Mouse (Mus musculus) stomach, embryonic 16.5 days (tissue): ENCODE results near the gene Tmem198. TPM values are rescaled to one million over a fixed set of nuclear protein-coding genes. Genes with fewer than 3 reads are reported as not detected.

Experiments used
- ATAC-seq: fragments of 200-750 bp; cut with Nextera tagmentation; 2 replicates; pipeline ENCODE4 v1.8.0; 2017; ENCODE audit warnings: moderate number of reproducible peaks, moderate TSS enrichment; ENCODE audit not compliant: insufficient read depth, low FRiP score
- H3K27ac ChIP-seq: fragments of 300-500 bp; sonication (generic); 2 replicates; pipeline ENCODE4 v1.5.1; 2014; ENCODE audit warnings: low read length
- H3K27me3 ChIP-seq: fragments of 300-500 bp; sonication (generic); 2 replicates; pipeline ENCODE4 v1.6.1; 2014; ENCODE audit warnings: low read length, control low read depth, mixed read lengths; ENCODE audit not compliant: control insufficient read depth, insufficient read depth
- H3K36me3 ChIP-seq: fragments of 300-500 bp; sonication (generic); 2 replicates; pipeline ENCODE4 v1.6.1; 2014; ENCODE audit warnings: low read length; ENCODE audit not compliant: control insufficient read depth, insufficient read depth
- H3K4me1 ChIP-seq: fragments of 300-500 bp; sonication (generic); 2 replicates; pipeline ENCODE4 v1.6.1; 2014; ENCODE audit warnings: low read length, control low read depth, mixed read lengths; ENCODE audit not compliant: control insufficient read depth, insufficient read depth
- H3K4me2 ChIP-seq: fragments of 300-500 bp; sonication (generic); 2 replicates; pipeline ENCODE4 v1.6.1; 2014; ENCODE audit warnings: low read depth, low read length, mixed read lengths
- H3K4me3 ChIP-seq: fragments of 300-500 bp; sonication (generic); replicated peaks from 2 replicates; pipeline ENCODE4 v1.5.1; 2014; ENCODE audit warnings: mild to moderate bottlenecking, low read length
- H3K9ac ChIP-seq: fragments of 300-500 bp; sonication (generic); 2 replicates; pipeline ENCODE4 v1.6.1; 2014; ENCODE audit warnings: low read length
- H3K9me3 ChIP-seq: fragments of 300-500 bp; sonication (generic); replicated peaks from 2 replicates; pipeline ENCODE4 v1.6.1; 2016; ENCODE audit warnings: low read length, control low read depth; ENCODE audit not compliant: control insufficient read depth
- WGBS: fragments of 180-500 bp; shearing (Covaris S2); extraction: QIAGEN DNeasy Blood & Tissue Kit; methylation state at CpG from one replicate; pipeline ENCODE4 v1.1.7; 2014; 5-methylcytosine and 5-hydroxymethylcytosine counted together
- polyA plus RNA-seq: library from polyadenylated mRNA; unstranded; fragments of >200 nt; fragmentation: Nextera tagmentation; extraction: Ambion mirVana; gene quantifications from 2 replicates; pipeline ENCODE4 v1.2.1, GENCODE M21; 2015

Tmem198 gene
- polyA plus RNA-seq, 1 experiment from 2014 or later: 2.1 TPM

DNA sequence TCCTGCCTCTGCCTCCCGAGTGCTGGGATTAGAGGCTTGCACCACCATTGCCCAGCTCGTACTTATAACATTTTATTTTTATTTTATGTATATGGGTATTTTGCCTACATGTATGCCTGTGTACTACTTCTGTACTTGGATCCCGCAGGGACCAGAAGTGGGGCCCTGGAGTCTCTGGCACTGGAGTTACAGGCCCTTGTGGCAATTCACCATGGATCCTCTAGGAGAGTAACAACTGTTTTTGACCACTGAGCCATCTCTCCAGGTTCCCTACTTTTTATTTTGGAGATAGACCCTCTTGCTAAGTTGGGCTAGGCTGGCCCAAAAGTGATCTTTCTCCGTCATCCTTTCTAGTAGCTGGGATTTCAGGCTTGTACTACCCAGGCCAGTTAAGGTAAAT, 39.1 kb downstream of the Tmem198 start:
- no peak for ATAC-seq
- Histone ChIP-seq H3K9me3 (no peaks in the 10 kb centered on the region), H3K27ac (peak overlapping the region; percentile 72), H3K4me1 (peaks cover 18% of the 10 kb centered on the region), H3K27me3 (no peaks in the 10 kb centered on the region), H3K4me3 (no peak overlapping the region), H3K4me2 (no peak overlapping the region), H3K36me3 (no peaks in the 10 kb centered on the region), H3K9ac (no peak overlapping the region)
- 94% methylated on average over 4 of the region's 4 CpGs for WGBS

DNA sequence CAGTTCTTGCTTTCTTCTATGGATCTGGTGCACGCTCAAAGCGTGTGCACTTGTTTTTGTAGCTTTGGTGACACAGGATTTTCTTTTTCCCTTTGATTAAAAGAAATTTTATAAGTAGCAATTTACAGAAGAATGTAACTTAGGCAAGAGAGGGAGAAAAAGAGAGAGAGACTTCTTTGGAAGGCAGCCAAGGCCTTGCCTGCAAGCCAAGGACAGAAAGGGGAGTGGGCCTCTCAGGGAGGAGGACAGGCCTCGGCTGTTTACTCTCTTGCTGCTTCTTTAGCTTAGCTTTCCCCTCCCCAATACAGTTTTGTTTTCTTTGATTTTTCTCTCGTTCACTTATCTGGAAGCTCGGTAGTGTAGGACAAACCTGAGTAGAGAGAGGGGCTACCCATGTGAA, 40.2 kb downstream of the Tmem198 start:
- Histone ChIP-seq H3K9ac (no peak overlapping the region), H3K27ac (peak overlapping the region; percentile 95), H3K4me3 (no peak overlapping the region), H3K36me3 (no peaks in the 10 kb centered on the region), H3K9me3 (no peaks in the 10 kb centered on the region), H3K4me2 (no peak overlapping the region), H3K27me3 (no peaks in the 10 kb centered on the region), H3K4me1 (peaks cover 18% of the 10 kb centered on the region)
- 26% methylated on average over 5 of the region's 5 CpGs for WGBS
- ATAC-seq: no peak

DNA sequence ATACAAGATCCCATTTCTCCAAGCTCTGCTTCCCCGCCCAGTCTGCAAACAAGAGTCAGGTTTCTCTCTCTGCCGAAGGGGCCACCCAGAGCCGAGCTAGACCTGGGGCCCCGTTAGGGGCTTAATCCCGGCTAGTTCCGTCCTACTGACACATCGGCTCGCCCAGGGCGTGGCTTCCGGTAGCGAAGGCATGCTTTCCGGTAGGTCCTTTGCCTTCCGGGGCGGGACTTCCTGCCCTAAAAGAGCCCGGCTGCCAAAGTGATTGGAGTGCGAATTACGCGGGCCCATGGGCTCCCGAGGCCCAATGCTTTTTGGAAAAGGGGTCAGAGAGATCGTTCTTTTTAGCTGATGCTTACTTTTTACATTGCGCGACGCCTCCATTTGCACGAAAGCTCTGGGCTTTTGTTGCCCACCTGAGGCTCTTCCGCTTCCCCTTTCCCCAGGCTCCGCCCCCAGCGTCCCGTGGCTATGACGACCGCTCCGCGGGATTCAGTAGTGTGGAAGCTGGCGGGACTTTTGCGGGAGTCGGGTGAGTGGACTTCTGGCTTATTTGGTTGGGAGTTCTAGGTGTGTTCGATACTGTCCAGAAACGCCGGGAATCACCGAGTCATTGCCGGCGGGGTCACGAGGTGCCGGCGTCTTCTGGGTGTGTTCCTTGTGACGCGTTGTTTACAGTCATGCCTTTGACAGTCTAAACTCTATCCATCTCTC, 42.1 kb downstream of the Tmem198 start, which contains the start of gene Stk11ip:
Gene Stk11ip, plus strand, starts transcription at position 209 of the 711 bp plus-strand sequence.
- Histone ChIP-seq H3K4me3 (peak within 1 kb of the TSS; percentile 74), H3K27ac (peak within 1 kb of the TSS; percentile 95), H3K9ac (peak within 1 kb of the TSS; percentile 74), H3K9me3 (no peaks in the 10 kb centered on the region), H3K4me2 (peak within 1 kb of the TSS; percentile 68), H3K27me3 (no peaks in the 10 kb centered on the region), H3K36me3 (no peaks in the 10 kb centered on the region), H3K4me1 (peaks cover 18% of the 10 kb centered on the region)
- WGBS: under 1% methylated on average over 46 of the region's 46 CpGs
- ATAC-seq: peak; percentile 97

DNA sequence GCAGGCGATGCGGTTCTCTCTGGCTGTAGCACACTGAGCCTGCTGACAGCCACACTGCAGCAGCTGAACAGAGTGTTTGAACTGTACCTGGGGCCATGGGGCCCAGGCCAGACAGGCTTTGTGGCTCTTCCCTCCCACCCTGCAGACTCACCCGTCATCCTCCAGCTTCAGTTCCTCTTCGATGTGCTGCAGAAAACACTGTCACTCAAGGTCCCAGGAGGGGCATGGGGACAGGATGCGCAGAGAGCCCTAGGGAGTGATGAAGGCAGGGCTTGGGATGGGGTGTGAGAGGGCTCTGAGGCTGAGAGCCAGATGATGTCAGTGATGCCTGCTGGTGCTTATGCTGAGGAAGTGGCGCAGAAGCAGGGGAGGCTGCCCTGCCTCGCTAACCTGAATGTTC, 45.3 kb downstream of the Tmem198 start:
- Histone ChIP-seq H3K36me3 (0 out of 2 replicates have a peak, but pooled peaks cover 7% of the 10 kb centered on the region), H3K4me1 (peaks cover 12% of the 10 kb centered on the region), H3K4me3 (no peak overlapping the region), H3K9me3 (no peaks in the 10 kb centered on the region), H3K9ac (no peak overlapping the region), H3K4me2 (no peak overlapping the region), H3K27ac (no peak overlapping the region), H3K27me3 (no peaks in the 10 kb centered on the region)
- ATAC-seq: no peak
- WGBS: 87% methylated on average over 7 of the region's 7 CpGs

DNA sequence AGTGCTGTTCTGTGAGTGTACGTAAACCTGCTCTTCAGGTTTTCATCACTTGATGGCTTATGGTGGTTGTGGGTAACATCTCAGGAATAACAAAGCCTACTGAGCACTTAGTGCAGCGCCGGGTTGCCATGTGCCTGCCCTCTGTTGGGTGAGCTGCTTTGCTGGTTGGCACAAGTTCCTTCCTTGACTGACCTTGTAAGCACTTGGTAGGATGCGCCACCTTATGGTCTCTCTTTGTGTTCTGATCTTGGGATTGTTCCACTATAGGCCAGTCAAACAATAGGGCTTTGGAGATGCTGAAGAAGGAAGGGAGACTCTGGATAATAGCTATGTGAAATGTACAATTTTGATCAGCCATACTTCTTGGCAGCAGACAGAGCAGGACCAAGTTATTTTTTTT, 51.2 kb downstream of the Tmem198 start:
- no peaks in the 10 kb centered on the region for H3K9me3 ChIP-seq
- H3K4me3 ChIP-seq: no peak overlapping the region
- H3K4me1 ChIP-seq: no peaks in the 10 kb centered on the region
- no peaks in the 10 kb centered on the region for H3K27me3 ChIP-seq
- WGBS: 72% methylated on average over 4 of the region's 4 CpGs
- no peak overlapping the region for H3K9ac ChIP-seq
- H3K4me2 ChIP-seq: no peak overlapping the region
- ATAC-seq: no peak
- H3K36me3 ChIP-seq: 0 out of 2 replicates have a peak, but pooled peaks cover 7% of the 10 kb centered on the region
- H3K27ac ChIP-seq: no peak overlapping the region

DNA sequence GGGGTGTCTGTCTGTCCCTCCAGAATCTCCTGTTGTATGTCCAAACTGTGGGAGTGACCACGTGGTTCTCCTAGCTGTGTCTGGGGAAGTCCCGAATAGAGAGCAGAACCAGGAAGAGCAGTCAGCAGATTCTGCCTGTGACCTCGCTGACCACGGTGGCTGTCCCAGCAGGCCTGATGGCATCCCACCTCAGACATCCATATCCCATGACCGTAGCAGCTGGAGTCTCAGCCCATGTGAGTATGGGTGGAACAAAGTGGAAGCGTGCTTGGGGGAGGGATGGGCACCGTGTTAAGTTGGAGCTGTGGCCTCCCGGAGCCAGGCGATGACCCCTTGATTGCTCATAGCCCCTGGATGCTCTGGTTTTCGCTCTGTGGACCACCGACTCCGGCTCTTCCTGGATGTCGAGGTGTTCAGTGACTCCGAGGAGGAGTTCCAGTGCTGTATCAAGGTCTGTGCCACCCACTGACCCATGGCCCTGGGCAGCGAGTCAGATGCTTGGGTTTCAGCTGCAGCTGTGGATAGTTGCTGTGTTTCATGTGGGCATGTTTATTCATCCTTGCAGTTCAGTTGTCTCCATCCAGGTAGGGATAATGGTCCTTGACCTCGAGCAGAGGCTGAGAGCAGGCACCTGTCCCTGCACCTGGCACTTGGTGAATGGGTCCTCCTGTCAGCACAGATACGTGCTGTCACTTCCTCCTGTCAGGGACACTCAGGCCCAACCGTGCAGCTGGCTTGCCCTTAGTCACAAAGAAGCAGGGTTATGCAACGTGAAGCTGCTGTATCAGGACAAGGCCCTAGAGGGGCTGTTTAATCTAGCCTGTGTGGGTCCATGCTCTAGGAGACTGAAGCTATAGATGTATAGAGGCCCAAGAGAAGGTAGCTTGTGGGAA, 53.2 kb downstream of the Tmem198 start:
- H3K36me3 ChIP-seq: peaks cover 10% of the 10 kb centered on the region; the same call in 1 of the 2 replicates
- no peak overlapping the region for H3K27ac ChIP-seq
- H3K27me3 ChIP-seq: no peaks in the 10 kb centered on the region
- H3K4me1 ChIP-seq: no peaks in the 10 kb centered on the region
- H3K9ac ChIP-seq: no peak overlapping the region
- no peak overlapping the region for H3K4me3 ChIP-seq
- H3K9me3 ChIP-seq: no peaks in the 10 kb centered on the region
- WGBS: 90% methylated on average over 19 of the region's 19 CpGs
- no peak overlapping the region for H3K4me2 ChIP-seq
- no peak for ATAC-seq

DNA sequence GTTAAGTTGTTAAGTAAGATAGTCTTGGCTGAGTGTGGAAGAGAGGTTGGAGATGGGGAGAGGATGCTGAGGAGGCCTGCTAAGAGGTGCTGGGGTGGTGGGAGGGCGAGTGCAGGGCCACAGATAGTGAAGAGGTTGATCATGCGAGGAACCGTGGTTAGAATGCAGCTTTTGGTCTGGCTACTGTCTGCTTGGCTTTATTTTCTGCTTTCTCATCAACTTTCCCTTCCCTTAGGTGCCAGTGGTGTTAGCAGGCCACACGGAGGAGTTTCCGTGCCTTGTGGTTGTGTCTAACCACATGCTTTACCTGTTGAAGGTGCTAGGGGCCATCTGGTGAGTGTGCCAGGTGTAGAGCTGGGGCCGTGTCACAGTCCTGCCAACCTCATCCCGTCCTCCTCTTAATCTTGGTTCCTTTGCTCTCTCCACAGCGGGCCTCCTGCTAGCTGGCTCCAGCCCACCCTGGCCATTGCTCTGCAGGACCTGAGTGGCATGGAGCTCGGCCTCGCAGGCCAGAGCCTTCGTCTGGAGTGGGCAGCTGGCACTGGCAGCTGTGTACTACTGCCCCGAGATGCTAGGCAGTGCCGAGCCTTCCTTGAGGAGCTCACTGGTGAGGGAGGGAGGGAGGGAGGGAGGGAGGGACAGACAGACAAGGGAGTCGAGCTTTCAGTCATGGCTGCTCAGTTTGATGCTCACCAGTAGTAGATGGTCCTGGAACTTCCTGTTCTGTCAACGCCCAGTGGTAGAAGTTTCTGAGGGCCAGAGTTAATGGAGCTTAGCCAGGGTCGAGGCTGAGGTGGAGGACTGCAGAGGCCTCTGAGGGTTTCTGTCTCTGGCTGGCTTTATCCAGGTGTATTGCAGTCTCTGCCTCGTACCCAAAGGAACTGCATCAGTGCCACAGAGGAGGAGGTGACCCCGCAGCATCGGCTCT, 54.3 kb downstream of the Tmem198 start:
- WGBS: 86% methylated on average over 19 of the region's 19 CpGs
- no peak for ATAC-seq
- Histone ChIP-seq H3K27me3 (no peaks in the 10 kb centered on the region), H3K9ac (no peak overlapping the region), H3K36me3 (peaks cover 7% of the 10 kb centered on the region; the same call in 1 of the 2 replicates), H3K27ac (no peak overlapping the region), H3K4me3 (no peak overlapping the region), H3K9me3 (no peaks in the 10 kb centered on the region), H3K4me1 (no peaks in the 10 kb centered on the region), H3K4me2 (no peak overlapping the region)
